Mouse (Mus musculus): Measurements from ENCODE around the gene Arhgap1.
A peak's percentile ranks its signal among the peaks of the same experiment; 100 is the strongest.
"Not testable (repeated sequence)": the region's sequence is repeated elsewhere in the genome, so short reads cannot be mapped to it uniquely, and the experiment has no call there.

The Arhgap1 gene

DNA sequence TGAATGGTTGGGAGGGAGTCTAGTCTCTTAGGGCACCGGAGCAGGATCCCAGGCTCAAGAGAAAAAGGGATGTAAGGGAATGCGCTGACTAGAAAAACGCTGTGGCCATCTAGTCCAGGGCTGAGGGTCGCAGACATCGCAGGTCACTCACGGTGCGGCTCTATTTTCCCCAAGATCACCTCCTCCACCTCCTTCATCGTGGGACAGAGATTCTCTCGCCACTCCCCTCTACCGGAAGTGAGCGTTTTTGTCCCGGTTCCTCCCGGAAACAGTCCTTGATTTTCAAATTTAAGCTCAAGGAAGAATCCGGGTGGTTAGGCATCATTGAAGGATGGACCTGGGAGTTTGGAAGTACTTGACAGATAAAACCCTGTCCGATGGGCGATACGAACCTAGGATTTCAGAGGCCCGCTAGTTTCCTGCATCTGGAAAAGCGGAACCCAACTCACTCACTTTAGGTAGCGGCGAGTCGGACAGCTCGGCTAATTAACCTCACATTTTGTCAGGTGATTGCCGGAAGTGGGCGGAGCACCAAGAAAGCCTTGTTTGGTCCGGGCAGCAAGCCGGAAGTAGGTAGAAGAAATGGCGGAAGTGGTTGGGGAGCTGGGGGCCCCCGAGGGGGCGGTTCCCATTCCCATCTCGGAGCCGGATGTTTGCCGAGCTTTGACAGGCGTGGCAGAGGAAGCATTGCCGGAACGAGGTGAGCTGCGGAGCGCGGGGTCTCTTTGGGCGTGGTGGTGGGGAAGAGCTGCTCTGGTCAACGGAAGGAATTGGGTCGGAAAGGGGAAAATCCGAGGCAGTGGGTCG lies at the start of gene Arhgap1, which contains the start of gene Zfp408:
TSS of gene Arhgap1 (plus strand) at position 308 of the 807 bp plus-strand sequence.
TSS of gene Zfp408 (minus strand) at position 239 of the 807 bp plus-strand sequence.
- DNase-seq = peak; percentile 96

DNA sequence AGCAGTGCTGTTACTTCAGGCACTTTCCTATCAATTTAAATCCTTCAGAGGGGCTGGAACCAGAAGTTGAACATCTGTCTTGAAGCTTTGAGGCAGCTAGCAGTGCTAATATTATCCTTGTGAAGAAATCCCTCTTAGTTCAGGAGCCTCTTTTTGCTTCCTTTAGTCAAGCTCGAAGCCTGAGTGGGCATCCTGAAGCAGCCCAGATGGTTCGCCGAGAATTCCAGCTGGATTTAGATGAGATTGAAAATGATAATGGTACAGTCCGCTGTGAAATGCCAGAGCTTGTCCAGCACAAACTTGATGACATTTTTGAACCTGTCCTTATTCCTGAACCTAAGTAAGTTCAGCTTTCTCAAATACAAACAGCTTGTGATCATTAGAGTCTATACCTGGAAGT lies 49.2 kb upstream of the Arhgap1 start:
- peak; percentile 35 for DNase-seq

DNA sequence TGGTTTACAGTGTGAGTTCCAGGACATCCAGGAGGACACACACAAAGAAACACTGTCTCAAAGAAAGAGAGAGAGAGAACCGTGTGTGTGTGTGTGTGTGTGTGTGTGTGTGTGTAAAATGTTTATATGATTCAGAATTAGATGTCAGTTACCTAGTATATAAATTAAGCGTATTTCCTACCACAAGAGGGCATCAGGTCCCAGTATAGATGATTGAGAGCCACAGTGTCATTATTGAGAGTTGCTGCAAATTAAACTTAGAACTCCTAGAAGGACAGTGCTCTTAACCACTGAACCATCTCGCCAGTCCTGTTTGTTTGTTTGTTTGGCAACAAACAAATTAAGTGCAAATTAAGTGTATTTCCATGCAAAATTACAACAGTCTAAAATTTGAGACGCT lies 47.3 kb upstream of the Arhgap1 start:
- DNase-seq = no peak

DNA sequence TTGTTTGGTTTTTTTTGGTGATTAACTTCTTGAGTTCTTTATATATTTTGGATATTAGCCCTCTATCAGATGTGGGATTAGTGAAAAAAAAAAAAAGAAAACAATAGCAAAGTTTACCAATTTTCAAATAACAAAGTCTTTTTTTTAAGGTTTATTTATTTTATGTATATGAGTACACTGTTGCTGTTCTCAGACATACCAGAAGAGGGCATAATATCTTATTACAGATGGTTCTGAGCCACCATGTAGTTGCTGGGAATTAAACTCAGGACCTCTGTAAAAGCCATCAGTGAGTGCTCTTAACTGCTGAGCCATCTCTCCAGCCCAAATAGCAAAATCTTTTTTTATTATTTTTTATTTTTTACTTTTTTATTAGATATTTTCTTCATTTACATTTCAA lies 40.3 kb upstream of the Arhgap1 start:
- not testable (repeated sequence) for DNase-seq

DNA sequence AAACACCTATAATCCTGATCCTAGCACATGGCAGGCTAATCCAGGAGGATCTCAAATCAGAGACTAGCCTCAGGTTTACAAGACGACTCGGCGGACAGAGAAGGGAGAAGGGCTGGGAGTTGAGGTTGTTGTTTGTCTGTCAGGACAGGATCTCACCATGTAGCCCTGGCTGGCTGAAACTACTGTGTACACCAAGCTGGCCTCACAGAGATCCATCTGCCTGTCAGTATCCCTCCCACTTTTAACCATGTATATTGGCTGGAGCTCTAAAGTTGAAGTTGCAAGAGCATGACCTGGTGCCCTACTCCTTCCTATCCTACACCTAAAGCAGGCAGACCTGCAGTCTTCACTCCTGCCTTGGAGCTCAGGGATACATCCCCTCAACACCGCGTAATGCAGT lies 27.3 kb upstream of the Arhgap1 start:
- DNase-seq = no peak

DNA sequence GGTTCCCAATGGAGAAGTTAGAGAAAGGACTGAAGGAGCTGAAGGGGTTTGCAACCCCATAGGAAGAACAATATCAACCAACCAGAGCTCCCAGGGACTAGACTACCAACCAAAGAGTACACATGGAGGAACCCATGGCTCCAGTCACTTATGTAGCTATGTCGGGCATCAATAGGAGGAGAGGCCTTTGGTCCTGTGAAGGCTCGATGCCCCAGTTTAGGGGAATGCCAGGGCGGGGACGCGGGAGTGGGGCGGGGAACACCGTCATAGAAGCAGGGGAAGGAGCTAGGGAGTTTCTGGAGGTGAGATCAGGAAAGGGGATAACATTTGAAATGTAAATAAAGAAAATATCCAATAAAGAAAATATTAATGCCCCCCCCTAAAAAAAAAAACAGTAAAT lies 26.3 kb upstream of the Arhgap1 start:
- DNase-seq = not testable (repeated sequence)

DNA sequence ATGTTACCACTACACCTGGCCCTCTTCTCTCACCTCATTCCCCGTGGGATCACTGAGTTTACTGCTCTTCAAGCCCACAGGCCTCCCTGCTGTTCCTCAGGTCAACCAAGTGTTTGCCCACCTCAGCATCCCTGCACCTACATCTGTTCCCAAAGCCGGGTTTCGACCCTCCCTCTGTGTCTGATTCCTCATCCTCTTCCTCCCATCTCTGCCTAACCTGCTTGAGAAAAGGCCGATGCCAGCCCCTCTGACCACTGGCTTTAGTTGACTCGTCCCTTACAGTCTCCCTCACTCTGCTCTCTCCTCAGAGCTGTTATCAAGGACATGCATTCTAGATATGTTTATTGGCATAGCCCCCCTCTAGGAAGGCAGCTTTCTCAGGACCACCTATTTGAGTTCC lies 22.2 kb upstream of the Arhgap1 start:
- no peak for DNase-seq

DNA sequence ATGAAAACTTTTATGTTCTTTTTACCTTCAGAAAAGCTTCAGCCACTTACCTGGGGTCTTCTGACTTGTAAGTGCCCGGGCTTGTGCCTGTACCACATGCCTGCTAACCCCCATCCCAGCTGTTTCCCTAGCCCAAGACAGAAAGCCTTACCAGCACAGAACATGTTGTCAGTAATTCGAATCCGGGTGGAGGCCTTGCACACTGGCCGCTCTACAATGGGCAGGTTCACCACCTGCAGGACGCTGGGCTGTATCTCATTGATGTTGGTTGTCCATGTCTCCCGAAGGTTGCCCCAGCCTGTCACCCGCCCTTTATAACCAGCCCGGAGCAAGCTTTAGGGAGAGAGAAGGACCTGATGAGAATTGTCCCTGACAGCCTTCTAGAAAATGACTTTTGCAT lies 21.5 kb upstream of the Arhgap1 start:
- DNase-seq = no peak

DNA sequence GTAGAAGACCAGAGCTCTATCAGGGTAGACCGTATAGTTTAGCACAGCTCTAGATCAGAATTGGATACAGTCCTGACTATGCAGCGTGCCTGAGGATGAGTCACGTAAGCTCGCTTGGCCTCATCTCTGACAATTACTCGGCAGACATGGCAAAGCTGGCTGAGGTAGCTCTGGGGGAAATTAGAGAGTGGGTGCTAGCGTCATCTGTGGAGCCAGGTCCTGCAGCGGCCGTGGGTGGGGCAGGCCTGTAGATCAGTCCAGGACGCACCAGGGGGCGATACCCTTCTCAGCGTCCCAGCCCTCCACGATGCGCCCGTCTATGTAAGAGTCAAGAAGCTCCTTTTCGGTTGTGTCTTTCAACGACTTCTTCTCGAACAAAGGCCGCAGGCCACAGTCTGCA lies 20.0 kb upstream of the Arhgap1 start:
- DNase-seq = peak; percentile 64

DNA sequence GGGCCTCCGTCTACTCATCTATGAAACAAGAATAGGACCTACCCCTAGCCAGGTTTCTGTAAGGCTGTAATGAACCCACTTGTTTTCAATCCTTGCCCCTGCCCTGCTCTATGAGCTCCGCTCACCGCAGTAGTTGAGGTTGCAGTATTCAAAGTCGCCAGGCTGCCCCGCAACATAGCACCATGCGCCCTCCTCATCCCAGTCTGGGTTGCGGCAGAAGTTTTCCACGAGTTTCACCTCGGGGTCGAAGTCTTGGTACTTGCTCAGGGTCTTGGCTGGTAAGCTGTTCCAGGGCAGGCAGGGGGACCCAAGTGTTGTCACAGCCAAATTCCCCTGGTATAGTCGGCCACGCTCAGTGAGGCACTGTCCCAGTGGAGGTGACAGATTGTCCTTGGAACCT lies 19.3 kb upstream of the Arhgap1 start:
- no peak for DNase-seq

DNA sequence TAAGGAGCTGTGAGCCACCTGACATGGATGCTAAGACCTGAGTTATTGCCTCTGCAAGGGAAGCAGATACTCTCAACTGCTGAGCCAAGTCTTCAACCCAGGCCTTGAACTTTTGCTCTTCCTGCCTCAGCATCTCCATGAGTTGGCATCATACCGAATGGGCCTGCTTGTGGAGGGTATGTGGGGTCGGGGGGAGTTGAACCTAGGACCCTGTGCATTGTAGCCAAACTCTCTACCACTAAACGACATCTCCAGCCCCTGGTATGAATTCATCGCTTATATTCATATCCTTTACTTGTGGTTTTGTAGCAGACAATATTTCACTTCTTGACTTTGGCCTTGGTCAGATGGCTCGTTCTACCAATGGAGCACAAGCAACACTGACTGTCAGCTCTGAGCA lies 17.8 kb upstream of the Arhgap1 start:
- DNase-seq = no peak

DNA sequence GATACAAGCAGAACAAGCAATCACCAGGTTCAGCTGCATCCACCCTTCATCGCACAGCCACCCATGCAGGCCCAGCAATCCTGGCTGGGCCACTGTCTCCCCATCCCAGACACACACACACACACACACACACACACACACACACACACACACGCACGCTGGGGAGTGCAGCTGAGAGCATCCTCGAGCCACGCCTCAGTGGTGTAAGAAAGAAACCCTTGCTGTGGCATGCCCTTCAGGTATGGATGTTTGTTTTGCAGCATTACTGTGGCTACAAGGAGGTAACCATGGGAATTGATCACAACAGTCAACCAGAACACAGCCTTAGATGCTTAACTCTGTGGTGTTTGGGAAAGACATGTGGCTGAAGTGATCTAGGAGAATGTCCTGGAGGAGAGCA lies 17.3 kb upstream of the Arhgap1 start:
- DNase-seq = no peak

DNA sequence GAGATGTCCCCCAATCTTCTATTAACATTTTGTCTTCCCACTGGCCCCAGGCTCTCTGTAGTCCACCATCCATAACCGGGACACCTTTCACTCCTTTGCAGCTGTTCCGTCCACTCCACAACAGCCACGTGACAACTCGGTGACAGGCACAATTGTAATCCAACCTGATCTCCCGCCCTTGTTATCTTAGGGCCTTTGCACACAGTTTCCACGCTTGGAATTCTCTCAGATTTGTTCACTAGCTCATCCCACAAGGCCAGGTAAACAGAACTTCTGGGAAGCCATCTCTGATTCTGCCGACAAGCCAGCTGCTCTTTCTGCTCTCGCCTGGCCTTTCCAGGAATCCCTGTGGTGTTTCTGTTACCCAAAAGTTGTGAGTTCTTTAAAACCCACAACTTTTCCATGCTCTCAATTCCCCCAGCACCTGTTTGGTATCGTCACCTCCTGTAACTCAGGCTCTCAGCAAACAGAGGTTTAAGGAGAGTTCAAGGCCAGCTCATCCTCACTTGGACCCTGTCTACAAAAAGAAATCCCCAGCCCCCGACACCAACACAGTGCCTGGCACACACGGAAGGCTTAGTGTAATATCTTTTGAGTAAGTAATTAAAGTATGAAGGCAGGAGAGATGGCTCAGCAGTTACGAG lies 16.2 kb upstream of the Arhgap1 start:
- no peak for DNase-seq

DNA sequence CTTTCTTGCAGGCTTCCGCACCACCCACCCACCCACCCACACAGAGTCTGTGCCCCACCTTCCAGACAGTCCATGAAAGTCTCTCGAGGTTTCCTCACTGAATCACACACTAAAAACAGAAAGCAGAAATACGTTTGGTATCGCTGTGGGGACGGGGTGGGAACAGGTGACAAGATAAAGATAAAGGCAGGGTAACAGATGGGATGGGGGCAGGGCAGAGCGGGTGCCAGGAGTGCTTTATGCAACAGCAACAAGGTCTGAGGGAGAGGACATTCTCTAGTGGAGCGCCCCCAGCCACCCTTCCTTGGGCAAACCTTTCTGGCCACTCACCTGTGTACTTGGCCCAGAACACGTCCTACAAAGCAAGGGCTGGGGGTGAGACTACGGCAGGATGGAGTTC lies 14.8 kb upstream of the Arhgap1 start:
- DNase-seq = no peak

DNA sequence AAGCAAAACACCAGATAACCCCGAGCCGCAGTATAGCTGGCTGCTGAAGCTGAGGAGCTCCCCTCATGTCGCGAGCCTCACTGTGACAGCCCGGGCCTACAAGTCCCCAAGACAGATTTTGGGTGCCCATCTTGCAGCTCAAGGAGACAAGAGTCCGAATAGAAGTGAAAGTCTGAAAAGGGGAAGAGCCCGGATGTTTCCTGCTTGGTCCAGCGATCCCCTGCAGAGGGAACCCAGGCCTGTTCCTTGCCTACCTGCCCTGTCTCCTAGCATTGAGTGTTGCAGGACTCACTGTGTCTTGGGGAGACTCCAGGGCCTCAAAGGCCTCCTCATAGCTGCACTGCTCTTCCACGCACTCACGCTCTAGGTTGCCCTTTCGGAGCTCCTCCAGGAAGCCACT lies 14.2 kb upstream of the Arhgap1 start:
- no peak for DNase-seq

DNA sequence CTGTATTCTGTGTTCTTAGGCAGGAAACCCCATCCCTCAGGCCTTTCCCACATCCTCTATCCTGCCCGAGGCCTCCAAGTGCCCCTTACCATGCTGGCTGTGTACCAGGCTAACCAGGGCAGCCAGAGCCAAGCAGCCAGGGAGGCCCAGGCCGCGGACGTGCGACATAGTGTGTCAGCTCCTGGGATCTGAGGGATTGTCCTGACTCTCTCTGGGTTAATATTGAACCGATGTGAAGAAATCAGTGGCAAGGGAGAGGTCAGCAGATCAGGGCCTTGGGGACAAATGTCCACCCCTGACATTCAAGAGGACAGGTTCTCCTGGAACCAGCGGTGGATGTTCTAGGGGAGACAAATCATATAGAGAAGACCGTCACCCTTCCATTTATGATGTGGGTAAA lies 13.4 kb upstream of the Arhgap1 start, which contains the start of gene F2:
TSS of gene F2 (minus strand) at position 186 of the 400 bp plus-strand sequence.
- no peak for DNase-seq

DNA sequence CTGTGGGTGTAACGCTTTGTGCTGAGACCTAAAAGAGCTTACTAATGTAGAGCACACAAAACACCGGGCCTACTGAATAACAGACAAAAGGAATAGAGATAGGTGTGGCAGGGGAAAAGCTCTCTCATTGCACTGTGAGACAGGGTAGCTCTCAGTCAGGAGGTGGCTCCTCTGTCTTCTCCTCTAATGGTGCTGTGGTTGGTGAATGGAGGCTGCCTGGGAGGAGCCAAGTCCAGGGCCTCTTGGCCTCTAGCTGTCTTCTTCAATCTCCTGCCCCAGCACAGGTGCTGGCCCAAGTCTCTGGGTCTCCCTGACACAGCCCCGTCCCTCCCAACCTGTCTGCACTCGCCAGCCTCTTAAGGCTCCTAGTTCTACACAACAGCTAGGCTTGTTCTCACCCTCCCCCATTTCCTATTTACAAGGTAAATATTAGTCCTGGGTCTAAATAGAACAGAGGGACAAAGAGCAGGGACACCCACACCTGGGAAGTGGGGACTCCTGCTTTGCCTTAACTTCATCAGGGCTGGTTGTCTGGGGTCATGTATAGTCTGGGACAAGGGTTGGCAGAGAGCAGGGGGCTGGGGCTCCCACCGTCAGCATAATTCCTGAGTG lies 12.8 kb upstream of the Arhgap1 start:
- DNase-seq = no peak

DNA sequence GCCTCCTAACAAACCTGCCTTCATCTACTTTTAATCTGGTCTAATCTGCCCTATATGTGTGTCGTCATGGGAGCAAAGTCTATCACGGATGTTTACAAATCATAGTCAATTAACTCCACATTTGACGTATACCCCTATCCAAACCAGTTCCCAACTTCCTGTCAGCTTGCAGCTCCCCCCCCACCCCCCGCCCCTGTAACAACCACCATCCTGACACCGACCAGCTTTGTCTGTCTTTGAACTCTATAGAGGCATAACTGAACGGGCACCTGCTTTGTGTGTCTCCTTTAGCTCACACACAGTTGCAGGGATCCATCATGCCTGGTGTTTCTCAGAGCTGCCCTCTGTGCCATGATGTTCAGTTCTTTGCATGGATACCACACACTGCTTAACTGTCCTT lies 10.7 kb upstream of the Arhgap1 start:
- DNase-seq = no peak

DNA sequence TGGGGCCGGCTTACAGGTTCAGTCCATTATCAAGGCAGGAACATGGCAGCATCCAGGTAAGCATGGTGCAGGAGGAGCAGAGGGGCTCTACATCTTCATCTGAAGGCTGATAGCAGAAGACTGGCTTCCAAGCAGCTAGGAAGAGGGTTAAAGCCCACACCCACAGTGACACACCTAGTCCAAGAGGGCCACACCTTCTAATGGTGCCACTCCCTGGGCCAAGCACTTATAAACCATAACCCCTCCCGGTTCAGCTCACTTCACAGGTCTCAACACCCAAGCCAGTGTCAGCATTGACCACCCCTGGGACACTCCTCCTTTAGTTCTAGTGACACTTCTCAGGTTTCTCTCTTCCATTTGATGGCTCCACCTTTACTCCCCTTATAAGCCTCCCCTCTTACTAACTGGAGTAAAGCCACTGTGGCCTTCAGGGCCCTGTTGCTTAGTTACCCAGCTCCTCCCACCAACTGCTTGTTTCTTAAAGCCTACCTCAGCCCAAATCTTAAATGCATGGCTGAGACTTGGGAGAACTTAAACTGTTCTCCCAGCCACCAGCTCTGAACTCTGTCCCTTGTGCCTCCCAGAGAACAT lies 6.7 kb upstream of the Arhgap1 start:
- DNase-seq = no peak

DNA sequence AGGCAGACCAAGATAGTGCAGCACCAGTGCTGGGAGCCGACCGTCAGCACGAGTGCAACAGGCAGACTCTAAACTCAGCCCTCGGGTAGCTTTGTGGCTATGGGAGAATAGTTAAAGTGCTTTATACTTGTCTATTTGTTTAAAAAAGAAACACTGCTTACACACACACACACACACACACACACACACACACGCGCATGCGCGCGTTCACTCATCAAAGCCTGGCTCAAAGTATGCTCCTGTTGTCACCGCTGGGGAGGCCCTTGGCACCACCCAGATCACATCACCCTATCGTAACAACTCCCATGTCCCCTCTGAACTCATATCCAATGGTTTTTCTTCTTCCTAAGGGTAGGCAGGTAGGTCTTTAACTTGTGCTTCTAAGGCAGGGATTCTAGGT lies 5.6 kb upstream of the Arhgap1 start:
- DNase-seq = no peak

DNA sequence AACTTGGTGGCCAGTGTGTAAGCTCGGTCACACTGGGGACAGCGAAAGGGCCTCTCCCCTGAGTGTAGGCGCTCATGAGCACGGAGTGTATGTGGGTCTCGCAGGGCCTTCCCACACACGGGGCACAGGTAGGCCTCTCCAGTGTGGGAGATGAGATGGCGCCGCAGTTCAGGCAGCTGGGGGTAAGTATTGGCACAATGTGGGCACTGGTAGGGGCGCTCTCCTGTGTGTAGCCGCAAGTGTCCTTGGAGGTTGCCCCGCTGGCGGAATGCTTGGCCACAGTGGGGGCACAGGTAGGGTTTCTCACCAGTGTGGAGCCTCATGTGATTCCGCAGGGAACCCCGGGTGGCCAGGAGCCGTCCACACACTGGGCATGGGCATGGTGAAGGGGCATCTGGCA lies 4.3 kb upstream of the Arhgap1 start:
- DNase-seq = no peak

DNA sequence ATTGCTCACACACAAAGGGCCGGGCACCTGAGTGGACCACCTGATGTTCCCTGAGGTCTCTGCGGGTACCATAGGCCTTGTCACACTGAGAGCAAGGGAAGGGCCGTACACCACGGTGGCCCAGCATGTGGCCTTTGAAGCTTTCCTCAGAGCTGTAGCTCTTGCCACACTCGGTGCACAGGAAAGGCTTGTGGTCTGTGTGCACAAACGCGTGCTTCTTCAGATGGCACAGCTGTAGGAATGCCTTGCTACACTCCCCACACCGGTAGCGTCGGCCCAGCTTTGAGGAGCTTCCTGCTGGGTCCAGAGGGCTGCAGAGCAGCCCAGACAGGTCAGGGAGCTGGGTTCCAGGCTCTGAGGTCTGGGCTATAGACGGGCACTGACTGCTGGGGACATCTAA lies 3.8 kb upstream of the Arhgap1 start:
- DNase-seq = no peak

DNA sequence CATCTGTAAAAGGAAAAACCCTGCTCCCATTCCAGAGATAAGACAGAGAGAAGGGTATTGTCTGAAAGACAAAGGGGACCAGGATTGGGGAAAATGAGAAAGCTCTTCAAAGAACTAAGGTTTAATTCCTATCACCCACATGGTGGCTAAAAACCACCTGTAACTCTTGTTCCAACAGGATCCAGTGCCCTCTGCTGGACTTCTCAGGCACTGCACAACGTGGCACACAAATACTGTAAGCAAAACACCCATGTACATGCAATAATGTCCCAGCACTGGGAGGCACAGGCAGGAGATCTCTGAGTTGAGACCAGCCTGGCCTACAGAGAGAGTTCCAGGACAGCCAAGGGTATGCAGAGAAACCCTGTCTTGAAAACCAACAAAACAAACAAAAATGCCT lies 2.9 kb upstream of the Arhgap1 start:
- DNase-seq = no peak

DNA sequence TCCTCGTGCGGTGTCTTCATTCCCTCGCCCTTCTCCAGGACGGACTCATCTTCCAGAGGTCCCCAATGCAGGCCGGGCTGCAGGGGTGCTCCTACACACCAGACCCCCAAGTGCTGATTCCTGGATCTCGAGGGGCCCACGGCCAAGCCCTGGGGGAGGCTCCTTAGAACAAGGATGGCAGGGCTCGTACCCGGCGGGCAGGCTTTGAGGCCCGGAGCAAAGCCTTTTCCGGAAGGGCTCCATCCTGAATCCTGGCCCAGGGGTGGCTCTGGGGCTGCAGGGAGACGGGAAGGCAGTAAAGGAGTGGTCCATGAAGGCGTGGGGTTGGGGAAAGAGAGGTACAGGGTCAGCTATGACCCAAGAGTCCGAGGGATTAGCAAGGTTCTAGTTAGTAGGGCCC lies 508 bp upstream of the Arhgap1 start:
- no peak for DNase-seq
